Mouse (Mus musculus) hindbrain, embryonic 15.5 days (tissue): Measurements from ENCODE around the gene Vwa7. TPM values are rescaled to one million over a fixed set of nuclear protein-coding genes. Genes with fewer than 3 reads are reported as not detected.
"Not testable (repeated sequence)": the region's sequence is repeated elsewhere in the genome, so short reads cannot be mapped to it uniquely, and the experiment has no call there.

Experiments
- ATAC-seq: fragments of 200-750 bp; cut with Nextera tagmentation; 2 replicates; pipeline ENCODE4 v1.8.0; 2017; ENCODE audit warnings: low read depth, moderate number of reproducible peaks, moderate TSS enrichment; ENCODE audit not compliant: low FRiP score
- H3K27ac ChIP-seq: fragments of 300-500 bp; sonication (generic); replicated peaks from 2 replicates; pipeline ENCODE4 v1.5.1; 2015; ENCODE audit warnings: mild to moderate bottlenecking, inconsistent platforms
- H3K27me3 ChIP-seq: fragments of 300-500 bp; sonication (generic); 2 replicates; pipeline ENCODE4 v1.6.1; 2015; ENCODE audit warnings: control low read depth, inconsistent platforms
- H3K36me3 ChIP-seq: fragments of 300-500 bp; sonication (generic); 2 replicates; pipeline ENCODE4 v1.6.1; 2015; ENCODE audit warnings: control low read depth, inconsistent platforms
- H3K4me1 ChIP-seq: fragments of 300-500 bp; sonication (generic); replicated peaks from 2 replicates; pipeline ENCODE4 v1.6.1; 2015; ENCODE audit warnings: control low read depth, inconsistent platforms
- H3K4me2 ChIP-seq: fragments of 300-500 bp; sonication (generic); 2 replicates; pipeline ENCODE4 v1.6.1; 2015; ENCODE audit warnings: moderate library complexity, mild to moderate bottlenecking, inconsistent platforms
- H3K4me3 ChIP-seq: fragments of 300-500 bp; sonication (generic); 2 replicates; pipeline ENCODE4 v1.5.1; 2015; ENCODE audit warnings: mild to moderate bottlenecking, inconsistent platforms
- H3K9ac ChIP-seq: fragments of 300-500 bp; sonication (generic); 2 replicates; pipeline ENCODE4 v1.6.1; 2015; ENCODE audit warnings: inconsistent platforms
- H3K9me3 ChIP-seq: fragments of 300-500 bp; sonication (generic); 2 replicates; pipeline ENCODE4 v1.6.1; 2016; ENCODE audit warnings: control low read depth, inconsistent platforms
- WGBS: fragments of 180-500 bp; shearing (Covaris S2); methylation state at CpG from one replicate; pipeline ENCODE4 v1.1.7; 2015; 5-methylcytosine and 5-hydroxymethylcytosine counted together
- polyA plus RNA-seq: library from polyadenylated mRNA; unstranded; fragments of >200 nt; fragmentation: Nextera tagmentation; extraction: Ambion mirVana; gene quantifications from 2 replicates; pipeline ENCODE4 v1.2.1, GENCODE M21; 2015

Vwa7 gene
- polyA plus RNA-seq, 1 experiment from 2014 or later: 0.14 TPM

GRCm38 (mm10) chr17:34982328-34982727 lies 34.1 kb upstream of the Vwa7 start:
- Histone ChIP-seq H3K27me3 (no peaks in the 10 kb centered on the region), H3K4me3 (peak overlapping the region; percentile 76), H3K36me3 (peaks cover 14% of the 10 kb centered on the region), H3K9me3 (no peaks in the 10 kb centered on the region), H3K4me2 (peak overlapping the region; percentile 91), H3K9ac (peak overlapping the region; percentile 88), H3K27ac (peak overlapping the region; percentile 98), H3K4me1 (peaks cover 25% of the 10 kb centered on the region)
- no peak; the same call in 1 of the 2 replicates for ATAC-seq
- WGBS: under 1% methylated on average over 15 of the region's 15 CpGs

GRCm38 (mm10) chr17:34984218-34984617 lies 32.2 kb upstream of the Vwa7 start:
- Histone ChIP-seq H3K4me2 (no peak overlapping the region), H3K36me3 (peaks cover 14% of the 10 kb centered on the region), H3K9ac (no peak overlapping the region), H3K4me1 (peaks cover 25% of the 10 kb centered on the region), H3K9me3 (no peaks in the 10 kb centered on the region), H3K27me3 (no peaks in the 10 kb centered on the region), H3K4me3 (no peak overlapping the region), H3K27ac (no peak overlapping the region)
- 80% methylated on average over 2 of the region's 2 CpGs for WGBS
- no peak for ATAC-seq

- ATAC-seq: no peak
- H3K27me3 ChIP-seq: no peaks in the 10 kb centered on the region
- H3K27ac ChIP-seq: no peak overlapping the region
Measured at GRCm38 (mm10) chr17:34994751-34995150, 21.6 kb upstream of the Vwa7 start.

GRCm38 (mm10) chr17:34995192-34995591 lies 21.2 kb upstream of the Vwa7 start:
- not testable (repeated sequence) for H3K4me1 ChIP-seq, H3K36me3 ChIP-seq, H3K9me3 ChIP-seq, H3K27me3 ChIP-seq, H3K27ac ChIP-seq, ATAC-seq, H3K4me3 ChIP-seq, H3K4me2 ChIP-seq, H3K9ac ChIP-seq
- 94% methylated on average over 4 of the region's 4 CpGs for WGBS

More at GRCm38 (mm10) chr17:34994751-34995150, 21.6 kb upstream of the Vwa7 start:
- no peaks in the 10 kb centered on the region for H3K9me3 ChIP-seq
- no peak overlapping the region for H3K4me2 ChIP-seq
- no peak overlapping the region for H3K4me3 ChIP-seq
- no peaks in the 10 kb centered on the region for H3K36me3 ChIP-seq
- H3K4me1 ChIP-seq: peaks cover 2% of the 10 kb centered on the region
- no peak overlapping the region for H3K9ac ChIP-seq

GRCm38 (mm10) chr17:34995927-34996326 lies 20.5 kb upstream of the Vwa7 start:
- not testable (repeated sequence) for H3K4me2 ChIP-seq, H3K4me3 ChIP-seq, H3K36me3 ChIP-seq, H3K27ac ChIP-seq, H3K9ac ChIP-seq, H3K27me3 ChIP-seq, ATAC-seq, H3K4me1 ChIP-seq, H3K9me3 ChIP-seq
- WGBS: 93% methylated on average over 4 of the region's 4 CpGs

- Histone ChIP-seq H3K27me3 (no peaks in the 10 kb centered on the region), H3K4me1 (peaks cover 9% of the 10 kb centered on the region), H3K9ac (no peak overlapping the region), H3K4me2 (no peak overlapping the region), H3K9me3 (no peaks in the 10 kb centered on the region), H3K4me3 (no peak overlapping the region), H3K36me3 (no peaks in the 10 kb centered on the region), H3K27ac (no peak overlapping the region)
- 90% methylated on average over 13 of the region's 14 CpGs for WGBS
- ATAC-seq: no peak
Measured at GRCm38 (mm10) chr17:34996411-34997141, 19.8 kb upstream of the Vwa7 start.

GRCm38 (mm10) chr17:34997142-34997483 lies 19.3 kb upstream of the Vwa7 start:
- 90% methylated on average over 5 of the region's 5 CpGs for WGBS
- H3K9me3 ChIP-seq: no peaks in the 10 kb centered on the region
- no peak overlapping the region for H3K4me2 ChIP-seq
- no peak overlapping the region for H3K27ac ChIP-seq
- no peak overlapping the region for H3K4me3 ChIP-seq
- no peaks in the 10 kb centered on the region for H3K36me3 ChIP-seq
- no peaks in the 10 kb centered on the region for H3K27me3 ChIP-seq
- no peak for ATAC-seq
- H3K4me1 ChIP-seq: peaks cover 14% of the 10 kb centered on the region
- H3K9ac ChIP-seq: no peak overlapping the region

GRCm38 (mm10) chr17:34998526-34999430 lies 17.6 kb upstream of the Vwa7 start:
- H3K4me3 ChIP-seq: no peak overlapping the region
- H3K27me3 ChIP-seq: no peaks in the 10 kb centered on the region
- H3K36me3 ChIP-seq: no peaks in the 10 kb centered on the region
- H3K4me1 ChIP-seq: peaks cover 29% of the 10 kb centered on the region
- H3K9ac ChIP-seq: no peak overlapping the region
- WGBS: 93% methylated on average over 15 of the region's 15 CpGs
- no peaks in the 10 kb centered on the region for H3K9me3 ChIP-seq
- 0 out of 2 replicates have a peak overlapping the region, but pooled peaks have one; percentile 99 for H3K4me2 ChIP-seq
- ATAC-seq: no peak
- H3K27ac ChIP-seq: no peak overlapping the region

GRCm38 (mm10) chr17:34999871-35000716 lies 16.3 kb upstream of the Vwa7 start:
- peaks cover 29% of the 10 kb centered on the region for H3K4me1 ChIP-seq
- not testable (repeated sequence) for H3K27me3 ChIP-seq, ATAC-seq, H3K9me3 ChIP-seq, H3K36me3 ChIP-seq
- peak overlapping the region; percentile 96 for H3K27ac ChIP-seq
- H3K9ac ChIP-seq: peak overlapping the region; percentile 97
- peak overlapping the region; percentile 99 for H3K4me2 ChIP-seq
- H3K4me3 ChIP-seq: peak overlapping the region; percentile 63
- WGBS: 22% methylated on average over 30 of the region's 32 CpGs

- no peaks in the 10 kb centered on the region for H3K9me3 ChIP-seq
- peak within 1 kb of the TSS; percentile 96 for H3K27ac ChIP-seq
- peak; percentile 93 for ATAC-seq
- 1% methylated on average over 73 of the region's 83 CpGs for WGBS
- peak within 1 kb of the TSS; percentile 97 for H3K9ac ChIP-seq
- peaks cover 29% of the 10 kb centered on the region for H3K4me1 ChIP-seq
- H3K4me2 ChIP-seq: peak within 1 kb of the TSS; percentile 99
- peaks cover 11% of the 10 kb centered on the region for H3K36me3 ChIP-seq
- H3K4me3 ChIP-seq: peak within 1 kb of the TSS; percentile 63
- no peaks in the 10 kb centered on the region for H3K27me3 ChIP-seq
Measured at GRCm38 (mm10) chr17:35000717-35001451, 15.5 kb upstream of the Vwa7 start, which contains the start of gene Vars. Gene Vars (plus strand): TSS chr17:35000987.
